Mouse (Mus musculus) bone marrow, adult 2 months (tissue): ENCODE results near the gene Cog6. TPM values are rescaled to one million over a fixed set of nuclear protein-coding genes. Genes with fewer than 3 reads are reported as not detected.

Experiments used
- H3K27ac ChIP-seq: fragments of 200-500 bp; 2 replicates; pipeline ENCODE4 v1.5.1; 2012; ENCODE audit warnings: low read depth, mild to moderate bottlenecking, control low read depth, inconsistent platforms, low read length; ENCODE audit not compliant: control insufficient read depth, poor library complexity, insufficient read depth
- H3K4me1 ChIP-seq: fragments of 200-500 bp; 2 replicates; pipeline ENCODE4 v1.6.1; 2011; ENCODE audit warnings: low read length; ENCODE audit not compliant: control insufficient read depth, insufficient read depth
- H3K4me3 ChIP-seq: fragments of 200-500 bp; replicated peaks from 2 replicates; pipeline ENCODE3; 2011; ENCODE audit warnings: mild to moderate bottlenecking, low read depth, low read length, control low read depth; ENCODE audit not compliant: control insufficient read depth
- CTCF ChIP-seq: fragments of 200-500 bp; IDR thresholded peaks from 2 replicates; pipeline ENCODE4 v1.5.1; 2011; ENCODE audit warnings: low read length, control low read depth; ENCODE audit not compliant: control insufficient read depth, insufficient read depth
- POLR2A ChIP-seq: fragments of 200-500 bp; IDR thresholded peaks from 2 replicates; pipeline ENCODE4 v1.6.1; 2011; ENCODE audit warnings: low read depth, mild to moderate bottlenecking, control low read depth, low read length, borderline replicate concordance; ENCODE audit not compliant: control insufficient read depth
- WGBS: fragments of 180-500 bp; shearing (Covaris S2); methylation state at CpG from one replicate; pipeline ENCODE4 v1.1.7; 2018; 5-methylcytosine and 5-hydroxymethylcytosine counted together
- polyA plus RNA-seq: library from polyadenylated mRNA; stranded (reverse); fragments of >200 nt; gene quantifications from 2 replicates; pipeline ENCODE4 v1.2.4, GENCODE M21; 2011; ENCODE audit warnings: low replicate concordance; ENCODE audit not compliant: missing spikeins, insufficient read depth, insufficient read length

The Cog6 gene
- polyA plus RNA-seq, 1 experiment: 5.9 TPM

GRCm38 (mm10) chr3:52954656-52955055 is 62.4 kb downstream of the Cog6 start:
- TF ChIP-seq POLR2A (no peak), CTCF (no peak)
- H3K27ac ChIP-seq: no peak overlapping the region
- WGBS: 13% methylated on average over 9 of the region's 9 CpGs
- H3K4me1 ChIP-seq: no peaks in the 10 kb centered on the region
- no peak overlapping the region for H3K4me3 ChIP-seq

GRCm38 (mm10) chr3:52953831-52954230 is 63.2 kb downstream of the Cog6 start:
- WGBS: 84% methylated on average over 1 of the region's 1 CpGs
- H3K4me3 ChIP-seq: no peak overlapping the region
- TF ChIP-seq POLR2A: no peak
- no peak for TF ChIP-seq CTCF
- no peak overlapping the region for H3K27ac ChIP-seq
- no peaks in the 10 kb centered on the region for H3K4me1 ChIP-seq

- no peak for TF ChIP-seq CTCF
- TF ChIP-seq POLR2A: no peak
- no peak overlapping the region for H3K27ac ChIP-seq
- H3K4me1 ChIP-seq: no peaks in the 10 kb centered on the region; the same call in 1 of the 2 replicates
- no peak overlapping the region for H3K4me3 ChIP-seq
- WGBS: 90% methylated on average over 5 of the region's 5 CpGs
Measured at GRCm38 (mm10) chr3:52948824-52949223, 68.2 kb downstream of the Cog6 start.

- Histone ChIP-seq H3K27ac (no peak overlapping the region), H3K4me3 (no peak overlapping the region), H3K4me1 (no peaks in the 10 kb centered on the region; the same call in 1 of the 2 replicates)
- no peak for TF ChIP-seq POLR2A
- TF ChIP-seq CTCF: no peak
- WGBS: 78% methylated on average over 5 of the region's 5 CpGs
Measured at GRCm38 (mm10) chr3:52947444-52947843, 69.6 kb downstream of the Cog6 start.

- TF ChIP-seq POLR2A: no peak
- TF ChIP-seq CTCF: no peak
- WGBS: 48% methylated on average over 10 of the region's 10 CpGs
- H3K4me3 ChIP-seq: no peak overlapping the region
- H3K27ac ChIP-seq: no peak overlapping the region
- H3K4me1 ChIP-seq: no peaks in the 10 kb centered on the region; the same call in 1 of the 2 replicates
Measured at GRCm38 (mm10) chr3:52940832-52941468, 76.1 kb downstream of the Cog6 start.

GRCm38 (mm10) chr3:52938398-52938797 is 78.6 kb downstream of the Cog6 start:
- Histone ChIP-seq H3K4me1 (no peaks in the 10 kb centered on the region), H3K27ac (no peak overlapping the region), H3K4me3 (no peak overlapping the region)
- TF ChIP-seq CTCF: no peak
- TF ChIP-seq POLR2A: no peak
- 75% methylated on average over 5 of the region's 5 CpGs for WGBS

- TF ChIP-seq CTCF (no peak), POLR2A (no peak)
- Histone ChIP-seq H3K4me3 (no peak overlapping the region), H3K4me1 (no peaks in the 10 kb centered on the region), H3K27ac (no peak overlapping the region)
- 72% methylated on average over 6 of the region's 6 CpGs for WGBS
Measured at GRCm38 (mm10) chr3:52937739-52938306, 79.2 kb downstream of the Cog6 start.

- no peak overlapping the region for H3K27ac ChIP-seq
- TF ChIP-seq POLR2A: no peak
- TF ChIP-seq CTCF: no peak
- 84% methylated on average over 2 of the region's 2 CpGs for WGBS
- peaks cover 2% of the 10 kb centered on the region; the same call in 1 of the 2 replicates for H3K4me1 ChIP-seq
- no peak overlapping the region for H3K4me3 ChIP-seq
Measured at GRCm38 (mm10) chr3:52931956-52932355, 85.1 kb downstream of the Cog6 start.

Other genes starting within 250 kb of the Cog6 start
- gene Lhfp, start 24.3 kb upstream of the Cog6 start, polyA plus RNA-seq: 5.7 and 13.7 TPM in 2 replicates